Comparison of ENCODE assay signal across 8 mouse cellular contexts in genomic region chr7:88130488-88130849, GRCm38 (mm10).
A peak's percentile ranks its signal among the peaks of the same experiment; 100 is the strongest.
DNase-seq lines count a peak whose midpoint lies in the region; ATAC-seq and TF ChIP-seq lines count a peak whose summit lies in the region.

No protein-coding gene starts in this region.

- no peak for TF ChIP-seq CTCF in gastrocnemius, adult 2 months (IDR thresholded peaks at IDR 0.05)

- no peak for ATAC-seq in megakaryocyte, adult 5-6 weeks (ENCODE audit: poor library complexity, severe bottlenecking)
- ATAC-seq in liver, embryonic 12.5 days = no peak
- ATAC-seq in stomach, embryonic 16.5 days (ENCODE audit: insufficient read depth, low FRiP score) = no peak

- peak overlapping the region; percentile 51 for H3K4me2 ChIP-seq in liver, embryonic 12.5 days
- H3K4me2 ChIP-seq in stomach, embryonic 16.5 days (ENCODE audit: low read depth, low read length) = peak overlapping the region; percentile 48

- DNase-seq in gastrocnemius, adult 2 months = peak; percentile 17
- no peak for DNase-seq in gastrocnemius, adult 18-20 months (ENCODE audit: low spot score)
- no peak for DNase-seq in adrenal gland, adult 8-10 months
- no peak for DNase-seq in adrenal gland, adult 2 months

- peaks cover 10% of the 10 kb centered on the region; the same call in 1 of the 2 replicates for H3K9me3 ChIP-seq in megakaryocyte, embryonic 14.5 days
- no peaks in the 10 kb centered on the region for H3K9me3 ChIP-seq in liver, embryonic 12.5 days (replicated peaks)
- no peaks in the 10 kb centered on the region for H3K9me3 ChIP-seq in stomach, embryonic 16.5 days (replicated peaks; ENCODE audit: control insufficient read depth, low read length)

- intact Hi-C loops in gastrocnemius, adult 2 months (cut with DNase I) = no loop called here

- H3K9ac ChIP-seq in liver, embryonic 12.5 days = no peak overlapping the region
- no peak overlapping the region for H3K9ac ChIP-seq in stomach, embryonic 16.5 days (ENCODE audit: low read length)

- peak overlapping the region; percentile 31 for H3K4me3 ChIP-seq in gastrocnemius, adult 2 months
- peak overlapping the region; percentile 82 for H3K4me3 ChIP-seq in megakaryocyte, embryonic 14.5 days (replicated peaks)
- peak overlapping the region; percentile 25 for H3K4me3 ChIP-seq in liver, embryonic 12.5 days
- peak overlapping the region; percentile 40 for H3K4me3 ChIP-seq in stomach, embryonic 16.5 days (replicated peaks; ENCODE audit: low read length)

- no peaks in the 10 kb centered on the region for H3K36me3 ChIP-seq in megakaryocyte, embryonic 14.5 days (replicated peaks; ENCODE audit: low read length)
- no peaks in the 10 kb centered on the region for H3K36me3 ChIP-seq in liver, embryonic 12.5 days
- H3K36me3 ChIP-seq in stomach, embryonic 16.5 days (ENCODE audit: control insufficient read depth, insufficient read depth, low read length) = no peaks in the 10 kb centered on the region

- H3K27me3 ChIP-seq in megakaryocyte, embryonic 14.5 days (replicated peaks) = peaks cover 16% of the 10 kb centered on the region
- H3K27me3 ChIP-seq in liver, embryonic 12.5 days (replicated peaks) = peaks cover 17% of the 10 kb centered on the region
- peaks cover 12% of the 10 kb centered on the region for H3K27me3 ChIP-seq in stomach, embryonic 16.5 days (ENCODE audit: control insufficient read depth, insufficient read depth, low read length)

- WGBS in liver, embryonic 12.5 days (ENCODE audit: insufficient replicate concordance) = 25% methylated on average over 22 of the region's 22 CpGs
- 27% methylated on average over 22 of the region's 22 CpGs for WGBS in stomach, embryonic 16.5 days

- peaks cover 9% of the 10 kb centered on the region; the same call in 1 of the 2 replicates for H3K4me1 ChIP-seq in megakaryocyte, embryonic 14.5 days
- H3K4me1 ChIP-seq in liver, embryonic 12.5 days = no peaks in the 10 kb centered on the region
- H3K4me1 ChIP-seq in stomach, embryonic 16.5 days (ENCODE audit: control insufficient read depth, insufficient read depth, low read length) = no peaks in the 10 kb centered on the region

- no peak overlapping the region for H3K27ac ChIP-seq in gastrocnemius, adult 2 months
- H3K27ac ChIP-seq in liver, embryonic 12.5 days = no peak overlapping the region
- no peak overlapping the region for H3K27ac ChIP-seq in stomach, embryonic 16.5 days (ENCODE audit: low read length)

Comparison
In these comparisons a context has a peak if more than half of its experiments do, and no peak if none do; other contexts are left out.
1. H3K4me3 ChIP-seq: peak in every context shown above with its lines; median percentile 82 in megakaryocyte, embryonic 14.5 days; 40 in stomach, embryonic 16.5 days; 31 in gastrocnemius, adult 2 months; 25 in liver, embryonic 12.5 days.